10 mouse cellular contexts compared by ENCODE assay signal in the genomic region with DNA sequence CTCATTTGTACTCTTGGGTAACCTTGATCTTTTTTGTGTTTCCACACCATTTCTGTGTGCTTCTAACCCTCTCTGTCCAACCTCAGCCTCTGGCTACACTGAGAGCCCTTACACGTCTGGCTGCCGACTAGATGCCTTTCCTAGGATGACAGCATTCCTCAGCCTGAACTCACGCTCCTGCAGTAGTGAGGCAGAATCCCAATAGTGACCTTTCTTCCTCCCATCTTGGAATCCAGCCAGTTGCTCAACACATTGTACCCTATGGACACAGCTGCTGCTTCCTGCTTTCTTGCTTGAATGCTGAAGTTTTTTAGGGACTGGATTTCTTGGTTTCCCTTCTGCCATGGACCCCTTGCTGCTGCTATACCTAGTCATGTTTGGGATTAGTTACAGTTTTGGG. TPM values are rescaled to one million over a fixed set of nuclear protein-coding genes. Genes with fewer than 3 reads are reported as not detected.
A peak's percentile ranks its signal among the peaks of the same experiment; 100 is the strongest.
DNase-seq lines count a peak whose midpoint lies in the region; ATAC-seq and TF ChIP-seq lines count a peak whose summit lies in the region.
"Had no signal": no experiment of that assay in that cellular context is flagged by ENCODE, and none has a peak within 500 bp of the region (broad histone marks: within the 10 kb centered on the region; RNA-seq: fewer than 3 reads in every experiment).

No protein-coding gene starts in this region.

- DNase-seq in heart, embryonic 10.5 days (ENCODE audit: low spot score): peak; percentile 83
- peak; percentile 50 to 54 for DNase-seq in lung, postnatal 4 days
- no peak for DNase-seq in spleen, postnatal 14 days (ENCODE audit: low spot score in 2 of 2)
- DNase-seq in left cerebral cortex, adult 18-20 months (ENCODE audit: low spot score in 2 of 2): no peak

- no peak overlapping the region for H3K9ac ChIP-seq in liver, embryonic 16.5 days (ENCODE audit: low read depth, low read length)
- no peak overlapping the region for H3K9ac ChIP-seq in liver, embryonic 12.5 days
- H3K9ac ChIP-seq in intestine, postnatal 0 days (ENCODE audit: low read depth, low read length): no peak overlapping the region
- H3K9ac ChIP-seq: stomach, embryonic 15.5 days had no signal

- H3K4me1 ChIP-seq in liver, embryonic 16.5 days (ENCODE audit: control insufficient read depth, low read depth, low read length): peaks cover 4% of the 10 kb centered on the region; the same call in 1 of the 2 replicates
- H3K4me1 ChIP-seq in liver, embryonic 12.5 days: peaks cover 14% of the 10 kb centered on the region
- H3K4me1 ChIP-seq in heart, embryonic 10.5 days: peaks cover 27% of the 10 kb centered on the region; the same call in 1 of the 2 replicates
- H3K4me1 ChIP-seq in intestine, postnatal 0 days (replicated peaks; ENCODE audit: control insufficient read depth, insufficient read depth, low read length): 0 out of 2 replicates have a peak, but pooled peaks cover 4% of the 10 kb centered on the region
- H3K4me1 ChIP-seq: stomach, embryonic 15.5 days had no signal

- H3K36me3 ChIP-seq in liver, embryonic 16.5 days (ENCODE audit: control insufficient read depth, insufficient read depth): peaks cover 3% of the 10 kb centered on the region; the same call in 1 of the 2 replicates
- peaks cover 18% of the 10 kb centered on the region for H3K36me3 ChIP-seq in liver, embryonic 12.5 days
- peaks cover 40% of the 10 kb centered on the region for H3K36me3 ChIP-seq in heart, embryonic 10.5 days
- H3K36me3 ChIP-seq in intestine, postnatal 0 days (ENCODE audit: control insufficient read depth, insufficient read depth): peaks cover 7% of the 10 kb centered on the region; the same call in 1 of the 2 replicates
- H3K36me3 ChIP-seq: stomach, embryonic 15.5 days had no signal

- H3K4me2 ChIP-seq in liver, embryonic 16.5 days (ENCODE audit: low read depth, low read length): no peak overlapping the region
- H3K4me2 ChIP-seq in liver, embryonic 12.5 days: no peak overlapping the region
- H3K4me2 ChIP-seq in intestine, postnatal 0 days (replicated peaks; ENCODE audit: low read depth): no peak overlapping the region
- H3K4me2 ChIP-seq: stomach, embryonic 15.5 days had no signal

- H3K9me3 ChIP-seq in liver, embryonic 16.5 days (replicated peaks; ENCODE audit: control insufficient read depth, low read length): no peaks in the 10 kb centered on the region
- no peaks in the 10 kb centered on the region for H3K9me3 ChIP-seq in liver, embryonic 12.5 days (replicated peaks)
- no peaks in the 10 kb centered on the region for H3K9me3 ChIP-seq in heart, embryonic 10.5 days
- no peaks in the 10 kb centered on the region for H3K9me3 ChIP-seq in intestine, postnatal 0 days (ENCODE audit: control insufficient read depth)
- H3K9me3 ChIP-seq: stomach, embryonic 15.5 days had no signal

- WGBS in liver, embryonic 16.5 days (ENCODE audit: insufficient replicate concordance): 61% methylated on average over 3 of the region's 3 CpGs
- 64% methylated on average over 3 of the region's 3 CpGs for WGBS in liver, embryonic 12.5 days (ENCODE audit: insufficient replicate concordance)
- WGBS in heart, embryonic 10.5 days: 25% methylated on average over 3 of the region's 3 CpGs
- 11% methylated on average over 3 of the region's 3 CpGs for WGBS in intestine, postnatal 0 days

- H3K27me3 ChIP-seq in liver, embryonic 16.5 days (ENCODE audit: control insufficient read depth, insufficient read depth, low read depth, low read length): no peaks in the 10 kb centered on the region
- H3K27me3 ChIP-seq in liver, embryonic 12.5 days (replicated peaks): no peaks in the 10 kb centered on the region
- no peaks in the 10 kb centered on the region for H3K27me3 ChIP-seq in heart, embryonic 10.5 days (ENCODE audit: insufficient read depth, poor library complexity, severe bottlenecking)
- H3K27me3 ChIP-seq in intestine, postnatal 0 days (replicated peaks; ENCODE audit: control insufficient read depth, insufficient read depth, low read length): no peaks in the 10 kb centered on the region
- H3K27me3 ChIP-seq: Patski; stomach, embryonic 15.5 days had no signal

- peak; percentile 58; the same call in 1 of the 2 replicates for ATAC-seq in liver, embryonic 16.5 days (ENCODE audit: low read depth)
- ATAC-seq in liver, embryonic 12.5 days: no peak
- peak; percentile 70 for ATAC-seq in intestine, postnatal 0 days
- ATAC-seq in megakaryocyte progenitor cell, adult 5-6 weeks (replicated peaks; ENCODE audit: poor library complexity): no peak
- ATAC-seq: Patski had no signal

- no peak for TF ChIP-seq CTCF in intestine, postnatal 0 days (IDR thresholded peaks at IDR 0.05; ENCODE audit: low read depth)

- no peak overlapping the region for H3K27ac ChIP-seq in liver, embryonic 16.5 days (ENCODE audit: low read length)
- H3K27ac ChIP-seq in liver, embryonic 12.5 days: no peak overlapping the region
- no peak overlapping the region for H3K27ac ChIP-seq in heart, embryonic 10.5 days
- 0 out of 2 replicates have a peak overlapping the region, but pooled peaks have one; percentile 2 for H3K27ac ChIP-seq in intestine, postnatal 0 days (ENCODE audit: low read depth, low read length)
- H3K27ac ChIP-seq: stomach, embryonic 15.5 days had no signal

- H3K4me3 ChIP-seq in liver, embryonic 16.5 days (ENCODE audit: low read depth, low read length): no peak overlapping the region
- H3K4me3 ChIP-seq in liver, embryonic 12.5 days: no peak overlapping the region
- H3K4me3 ChIP-seq in heart, embryonic 10.5 days: no peak overlapping the region
- no peak overlapping the region for H3K4me3 ChIP-seq in intestine, postnatal 0 days (ENCODE audit: low read depth, low read length)
- H3K4me3 ChIP-seq: stomach, embryonic 15.5 days had no signal

RNA-seq across cellular contexts. Expression of a gene that starts 36.1 kb away (rescaled TPM):
- 1.6 and 1.7 TPM in 2 replicates for polyA plus RNA-seq in liver, embryonic 16.5 days (2015; fragmentation: Nextera tagmentation; extraction: Ambion mirVana)
- 6.2 TPM in 2 replicates for polyA plus RNA-seq in liver, embryonic 12.5 days (2016; fragmentation: Nextera tagmentation; extraction: Ambion mirVana)
- polyA plus RNA-seq in heart, embryonic 10.5 days (2016; fragmentation: Nextera tagmentation; extraction: Ambion mirVana): 3.2 and 3.7 TPM in 2 replicates
- 4.6 and 5.6 TPM in 2 replicates for polyA plus RNA-seq in intestine, postnatal 0 days (2015; fragmentation: Nextera tagmentation; extraction: Ambion mirVana)
- 94.2 and 94.6 TPM in 2 replicates for total RNA-seq in megakaryocyte progenitor cell, adult 5-6 weeks (2015)
- total RNA-seq in megakaryocyte progenitor cell, adult 5-6 weeks (2017): 37.1 and 45.2 TPM in 2 replicates
- 10 to 100 TPM; 63.0 to 63.5 TPM for total RNA-seq in left cerebral cortex, adult 18-20 months (2021)

Comparison
In these comparisons a context has a peak if more than half of its experiments do, and no peak if none do; other contexts are left out.
1. ATAC-seq: peak in liver, embryonic 16.5 days (single experiment) and intestine, postnatal 0 days (single experiment); none in liver, embryonic 12.5 days (single experiment) and megakaryocyte progenitor cell, adult 5-6 weeks (single experiment).
2. DNase-seq: peak in heart, embryonic 10.5 days (single experiment) and lung, postnatal 4 days (2 of 2); none in spleen, postnatal 14 days (0 of 2) and left cerebral cortex, adult 18-20 months (0 of 2).